Mouse (Mus musculus) layer of hippocampus, postnatal 36 days (tissue): ENCODE data around the gene Sphkap. TPM values are rescaled to one million over a fixed set of nuclear protein-coding genes. Genes with fewer than 3 reads are reported as not detected.

Experiments used
- DNase-seq, 2 experiments: peaks; one replicate each; pipeline ENCODE4 v3.0.0; 2022
- total RNA-seq, 2 experiments: library from RNA; stranded (reverse); gene quantifications; 2 replicates each; pipeline ENCODE4 v1.2.3; 2021

Sphkap gene
- 100 to 1,000 TPM; 208 to 246 TPM for total RNA-seq

GRCm38 (mm10) chr1:83408021-83408464, at the start of gene Sphkap:
Gene Sphkap, minus strand, starts transcription at chr1:83408200.
- peak; percentile 55 to 58 for DNase-seq

DNA sequence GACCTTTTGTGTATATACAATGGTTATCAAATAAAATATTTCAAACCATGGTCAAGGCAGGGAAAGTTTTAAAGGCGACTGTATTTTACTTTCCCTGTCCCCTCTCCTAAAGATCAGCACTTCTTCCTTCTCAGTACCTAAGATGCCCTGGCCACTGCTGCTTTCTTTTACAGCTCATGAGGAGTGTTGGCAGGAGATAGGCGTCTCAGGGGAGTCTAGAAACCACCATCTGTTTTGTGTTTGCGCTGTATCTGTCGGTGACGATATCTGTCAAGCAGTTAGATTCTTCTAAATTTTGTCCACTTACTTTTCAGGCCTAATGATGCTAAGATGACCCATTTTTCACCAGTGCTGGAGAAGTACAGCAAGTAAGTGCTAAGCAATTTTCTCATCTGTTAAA, 43.3 kb upstream of the Sphkap start:
- DNase-seq = no peak

DNA sequence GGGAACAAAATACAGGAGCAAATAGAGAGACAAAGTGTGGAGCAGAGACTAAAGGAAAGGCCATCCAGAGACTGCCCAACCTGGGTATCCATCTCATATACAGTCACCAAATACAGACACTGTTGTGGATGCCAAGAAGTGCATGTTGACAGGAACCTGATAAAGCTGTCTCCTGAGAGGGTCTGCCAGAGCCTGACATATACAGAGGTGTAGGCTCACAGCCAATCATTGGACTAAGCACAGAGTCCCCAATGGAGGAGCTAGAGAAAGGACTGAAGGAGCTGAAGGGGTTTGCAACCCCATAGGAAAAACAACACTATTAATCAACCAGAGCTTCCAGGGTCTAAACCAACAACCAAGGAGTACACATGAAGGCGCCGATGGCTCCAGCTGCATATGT, 32.4 kb upstream of the Sphkap start:
- no peak for DNase-seq

- DNase-seq = no peak
These were observed 25.9 kb upstream of the Sphkap start for GRCm38 (mm10) chr1:83433932-83434331.

- no peak for DNase-seq
These were observed 21.9 kb upstream of the Sphkap start for GRCm38 (mm10) chr1:83429866-83430265.

DNA sequence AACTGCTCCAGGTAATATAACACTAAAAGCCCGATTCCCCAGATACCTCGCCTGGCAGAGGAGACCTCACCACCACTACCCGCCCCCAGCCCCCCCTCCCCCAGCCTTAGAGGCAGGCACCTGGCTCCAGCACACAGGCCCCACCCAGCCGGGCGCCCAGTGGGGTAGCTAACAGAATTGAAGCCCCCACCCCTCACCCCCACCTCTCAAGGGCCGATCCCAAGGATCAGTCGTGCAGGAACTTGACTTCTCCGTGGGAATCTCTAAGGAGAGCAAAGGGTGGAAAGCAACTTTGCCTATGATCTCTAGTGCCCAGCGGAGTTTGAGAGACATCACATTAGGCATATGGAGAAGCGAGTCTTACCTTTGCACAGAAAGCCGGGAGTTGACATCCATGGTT, 384 bp downstream of the Sphkap start:
- no peak for DNase-seq

DNA sequence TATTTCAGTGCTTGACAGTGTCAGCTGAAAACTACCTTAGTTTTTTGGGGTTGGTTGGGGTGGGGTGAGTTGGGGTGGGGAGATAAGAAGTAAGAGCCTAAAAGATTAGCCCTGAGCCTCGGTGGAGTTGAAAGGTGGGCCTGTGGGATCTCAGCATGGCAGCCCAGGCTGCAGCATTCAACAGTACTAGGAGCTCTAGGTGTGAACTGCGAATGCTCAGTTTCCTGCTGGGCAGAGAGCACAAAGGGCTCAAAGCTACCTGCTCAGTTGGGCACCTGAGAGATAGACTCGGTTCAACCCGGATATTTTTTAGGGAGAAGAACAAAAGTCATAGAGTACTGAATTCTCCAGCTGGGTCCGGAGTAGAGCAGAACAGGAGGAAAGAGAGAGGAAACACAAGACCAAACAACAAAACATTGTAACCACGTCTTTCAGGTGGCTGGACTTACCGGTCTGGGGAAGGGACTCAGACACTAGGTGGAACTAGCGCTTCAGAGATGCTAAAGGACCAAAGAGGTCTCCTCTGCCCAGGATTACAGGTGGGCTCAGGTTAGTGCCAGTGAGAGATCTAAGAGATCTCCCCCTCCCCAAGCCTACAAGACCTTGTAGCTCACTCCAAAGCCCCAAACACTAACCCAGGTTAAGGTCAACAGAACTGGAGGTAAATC, 984 bp downstream of the Sphkap start:
- no peak for DNase-seq

GRCm38 (mm10) chr1:83401079-83401478, 6.9 kb downstream of the Sphkap start:
- no peak for DNase-seq

DNA sequence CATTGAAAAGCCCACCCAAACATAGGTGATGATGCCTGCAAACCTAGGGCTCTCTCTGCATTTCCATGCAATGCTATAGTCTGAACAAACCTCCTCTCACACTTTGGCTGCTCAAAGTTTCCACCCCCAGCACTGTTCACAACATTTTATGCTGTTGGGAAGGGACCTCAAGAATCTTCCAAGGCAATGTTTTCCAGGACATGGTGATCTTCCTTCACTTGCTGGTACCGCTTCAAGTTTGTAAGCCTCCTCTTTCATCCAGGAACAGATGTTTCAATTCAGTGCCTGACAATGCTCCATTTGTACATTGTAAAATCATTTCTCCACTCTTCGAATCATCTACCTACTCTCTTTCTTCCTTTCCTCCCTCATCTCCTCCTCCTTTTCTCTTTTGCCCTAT, 11.7 kb downstream of the Sphkap start:
- no peak for DNase-seq

DNA sequence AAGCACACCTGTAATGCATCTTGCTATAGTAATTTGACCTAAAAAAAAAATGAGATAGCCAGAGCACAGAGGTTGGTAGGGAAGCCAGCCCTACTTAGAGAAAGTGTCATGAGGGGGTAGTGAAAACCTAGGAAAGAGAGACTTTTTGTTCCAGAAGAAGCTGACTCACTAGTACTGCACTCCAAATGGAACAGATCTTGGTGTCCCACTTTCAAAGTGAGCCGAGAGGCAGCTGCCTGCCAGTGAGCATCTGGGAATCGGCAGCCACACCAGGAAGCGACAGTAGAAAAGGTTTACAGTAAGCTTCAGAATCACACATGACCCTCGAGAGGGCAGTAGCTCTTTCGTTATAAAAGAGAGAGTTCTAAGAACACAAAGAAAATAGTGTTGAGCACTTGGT, 12.4 kb downstream of the Sphkap start:
- no peak for DNase-seq

DNA sequence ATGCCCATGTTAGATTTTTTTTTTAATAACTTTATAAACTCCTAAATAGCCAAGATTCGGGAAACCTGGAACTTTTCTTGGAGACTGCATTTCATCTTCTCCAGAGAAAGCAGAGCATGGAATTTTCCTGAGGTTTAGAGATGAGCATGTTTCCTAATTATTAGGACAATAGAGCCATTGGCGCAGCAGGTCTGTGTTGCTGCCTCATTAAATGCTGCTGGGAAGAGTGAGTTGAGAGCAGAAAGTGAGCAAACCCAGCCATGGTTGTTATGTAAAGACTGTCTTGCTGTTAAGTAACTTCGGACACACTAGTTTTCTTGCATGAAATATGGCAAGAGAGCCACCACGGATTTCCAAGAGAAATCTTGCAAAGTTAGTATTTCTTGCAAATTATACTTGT, 18.6 kb downstream of the Sphkap start:
- DNase-seq = no peak

GRCm38 (mm10) chr1:83377404-83377803, 30.6 kb downstream of the Sphkap start:
- no peak for DNase-seq

DNA sequence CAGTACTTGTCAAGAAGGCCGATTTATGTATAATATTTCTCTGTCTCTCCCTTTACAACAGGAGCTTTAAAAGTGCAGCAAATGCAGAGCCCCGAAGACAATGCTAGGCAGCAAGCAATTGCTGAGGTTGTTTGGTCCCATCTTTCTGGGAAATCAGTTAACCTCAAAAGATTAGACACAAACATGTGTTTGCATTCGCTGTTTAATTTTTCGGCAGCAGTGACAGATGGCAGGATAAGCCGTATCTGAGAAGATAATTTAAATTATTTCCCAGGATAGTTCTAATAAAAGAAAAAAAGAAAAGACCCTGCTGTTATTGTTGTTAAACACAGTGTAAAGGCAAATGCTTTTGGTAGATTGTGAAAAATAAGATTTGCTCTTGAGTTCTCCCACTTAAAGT, 41.5 kb downstream of the Sphkap start:
- no peak for DNase-seq

DNA sequence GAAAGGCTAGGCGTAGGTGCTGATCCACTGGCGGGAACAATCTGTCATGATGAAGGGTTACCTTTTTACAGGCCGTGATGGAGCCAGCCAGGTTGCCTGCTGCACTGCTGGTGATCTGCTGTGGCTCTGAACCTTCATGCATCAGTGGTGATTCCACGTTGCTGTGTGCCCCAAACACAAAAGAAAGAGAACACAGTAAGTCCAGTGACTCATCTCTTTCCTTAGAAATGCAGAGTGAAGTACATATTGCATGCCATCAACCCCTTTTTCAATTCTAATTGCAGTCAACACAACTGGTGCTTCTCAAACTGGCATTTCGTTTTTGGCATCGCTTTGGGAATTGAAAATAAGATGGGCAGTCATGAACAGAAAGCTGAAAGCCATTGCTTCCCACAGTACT, 45.8 kb downstream of the Sphkap start:
- DNase-seq = no peak

DNA sequence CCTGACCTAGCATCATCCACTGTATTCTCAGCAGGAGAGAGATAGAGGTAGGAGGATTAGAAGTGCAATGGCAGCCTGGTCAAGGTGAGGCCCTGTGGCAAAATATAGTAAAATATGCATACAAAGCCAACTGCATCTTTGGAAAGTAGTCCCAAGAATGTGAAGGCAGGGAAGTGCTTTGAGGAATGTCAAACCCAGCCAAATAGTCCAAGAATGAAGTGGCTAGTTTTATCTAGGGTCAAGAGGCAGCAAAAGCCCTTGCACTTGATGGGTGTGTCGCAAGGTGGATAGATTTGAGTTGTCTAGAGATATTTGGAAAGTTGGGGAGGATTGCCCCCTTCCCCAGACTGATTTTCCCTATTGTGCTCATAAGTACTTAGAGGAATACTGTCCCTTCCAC, 61.5 kb downstream of the Sphkap start:
- no peak for DNase-seq

DNA sequence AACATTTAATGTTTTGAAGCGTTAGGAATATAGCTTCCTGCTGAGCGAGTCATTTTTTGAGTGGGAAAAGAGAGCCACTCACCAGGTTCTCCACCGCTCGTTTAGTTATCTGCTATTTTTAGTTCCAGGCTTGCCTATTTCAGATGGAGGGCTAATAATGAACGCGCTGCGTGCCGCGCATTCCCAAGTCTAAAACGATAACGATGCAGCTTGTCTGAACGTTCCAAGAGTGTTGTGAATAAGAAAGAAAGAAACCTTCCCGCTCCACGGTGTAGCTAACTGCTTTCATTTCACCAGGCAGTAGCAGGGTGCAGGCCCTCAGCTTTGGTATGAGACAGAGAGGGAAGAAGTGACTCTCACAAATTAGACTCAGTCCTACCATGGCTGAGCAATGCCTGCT, 62.4 kb downstream of the Sphkap start:
- no peak for DNase-seq

GRCm38 (mm10) chr1:83345069-83345468, 62.9 kb downstream of the Sphkap start:
- DNase-seq = no peak

DNA sequence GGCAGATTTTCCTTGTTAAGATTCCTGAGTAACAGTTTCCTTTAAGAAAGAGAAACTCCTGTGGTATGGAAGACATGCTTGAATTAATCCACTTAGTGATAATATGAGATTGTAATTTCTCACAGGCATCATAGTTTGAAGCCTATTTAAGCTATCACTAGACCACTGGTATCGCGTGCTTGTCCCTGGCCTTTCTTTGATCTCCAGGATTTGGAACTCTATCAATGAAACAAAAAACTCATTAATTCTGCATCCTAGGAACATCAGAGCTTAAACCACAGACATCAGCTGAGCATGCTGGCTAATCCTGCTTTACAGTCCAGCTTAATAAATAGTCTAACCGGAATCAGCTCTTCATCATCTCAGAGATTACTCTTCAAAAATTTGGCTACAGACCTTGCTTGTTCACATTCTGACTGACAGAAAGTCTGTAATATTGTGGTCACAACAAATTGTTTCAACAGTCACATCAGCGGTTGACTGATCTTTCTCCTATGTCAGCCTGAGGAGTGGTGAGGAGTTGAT, 65.2 kb downstream of the Sphkap start:
- no peak for DNase-seq

DNA sequence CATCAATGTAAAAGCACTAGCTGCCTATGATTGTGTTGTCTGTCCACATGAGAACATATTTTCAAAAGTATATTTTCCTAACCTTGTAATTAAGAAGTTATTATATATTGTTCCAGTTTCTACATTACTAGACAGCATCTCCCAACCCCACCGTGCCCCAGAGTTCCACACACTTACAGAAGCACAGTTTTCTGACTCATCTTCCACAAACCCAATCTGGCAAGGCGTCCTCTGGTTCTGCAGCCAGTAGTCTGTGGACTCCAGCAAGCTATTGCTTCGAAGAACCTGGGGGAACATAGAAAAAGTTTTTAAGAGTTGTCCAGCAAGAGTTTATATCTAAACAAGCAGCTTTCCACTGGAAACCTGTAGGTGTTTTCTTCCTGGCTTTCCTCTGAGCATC, 68.6 kb downstream of the Sphkap start:
- DNase-seq = no peak

- no peak for DNase-seq
These were observed 91.1 kb downstream of the Sphkap start for GRCm38 (mm10) chr1:83316917-83317316.

- no peak for DNase-seq
These were observed 92.9 kb downstream of the Sphkap start for GRCm38 (mm10) chr1:83315146-83315545.

DNA sequence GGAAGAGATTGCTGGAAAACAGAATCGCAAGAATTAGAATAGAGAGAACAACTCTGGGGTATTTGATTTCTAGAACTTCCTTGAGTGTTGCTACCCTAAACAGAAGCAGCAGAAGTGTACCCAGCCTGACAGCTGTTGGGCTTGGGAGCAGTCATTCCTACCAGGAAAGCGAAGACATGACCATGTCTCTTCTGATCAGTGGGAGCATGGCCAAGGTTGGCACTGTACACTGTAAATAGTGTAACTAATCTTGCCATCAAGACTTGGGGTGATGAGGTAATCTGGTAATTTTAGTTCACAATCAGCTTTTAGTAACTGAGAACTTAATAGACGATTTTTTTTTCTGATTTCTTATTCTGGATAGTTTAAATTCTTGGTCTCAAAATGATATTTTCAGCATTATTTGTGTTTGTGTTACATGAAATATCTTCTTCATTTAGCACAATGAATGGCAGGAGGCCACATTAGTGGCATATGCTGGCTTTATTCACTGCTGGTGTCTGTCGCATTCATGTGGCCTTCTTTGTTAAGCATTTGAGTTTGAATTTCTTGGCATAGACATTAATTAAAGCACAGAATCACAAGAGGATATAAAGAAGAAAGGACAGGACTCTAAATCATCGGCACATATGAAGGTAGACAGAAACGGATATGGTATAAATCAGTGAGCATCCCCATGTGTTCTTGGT, 96.2 kb downstream of the Sphkap start:
- no peak for DNase-seq

DNA sequence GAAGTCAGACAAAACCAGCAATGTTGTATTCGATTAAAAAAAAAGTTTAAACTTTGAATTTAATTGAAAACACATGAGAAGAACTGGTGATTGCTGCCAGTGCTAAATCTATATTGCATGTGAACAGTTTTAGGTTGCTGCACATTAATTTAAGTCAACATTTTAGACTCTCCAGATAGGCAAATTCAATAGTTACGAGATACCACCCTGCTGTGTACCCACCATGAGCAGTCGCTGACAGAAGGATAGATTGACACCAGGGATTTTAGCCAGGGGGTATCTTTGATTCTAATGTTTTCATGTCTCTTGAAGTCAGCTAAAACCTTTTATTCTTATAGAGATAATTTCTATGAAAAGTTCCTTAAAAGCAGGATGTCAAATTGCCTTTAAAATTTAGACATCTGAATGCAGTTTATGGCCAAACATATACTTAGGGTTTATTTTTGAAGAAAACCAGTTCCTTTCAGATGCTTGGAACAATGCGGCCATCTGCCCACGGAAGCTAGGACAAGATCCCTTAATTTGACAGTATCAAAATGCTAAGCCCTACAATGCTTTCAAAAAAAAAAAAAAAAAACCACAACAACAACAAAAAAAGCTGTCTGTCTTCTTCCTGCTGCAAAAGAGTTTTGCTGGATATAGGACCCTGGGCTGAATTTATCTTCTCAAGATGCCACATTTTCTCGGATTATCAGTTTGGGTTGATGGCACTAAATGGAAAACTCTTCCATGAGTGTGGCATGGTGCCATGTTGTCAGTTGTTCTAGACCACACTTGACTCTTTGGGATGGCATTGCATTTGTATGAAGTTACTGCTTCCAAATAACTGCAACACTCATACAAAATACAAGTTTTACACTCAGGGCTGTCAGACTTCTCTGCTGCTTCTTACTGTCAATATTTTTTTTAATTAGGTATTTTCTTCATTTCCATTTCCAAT, 110.6 kb downstream of the Sphkap start:
- DNase-seq = no peak
